Mouse (Mus musculus) CH12.LX (cell line): ENCODE measurements around the gene Cactin. TPM values are rescaled to one million over a fixed set of nuclear protein-coding genes. Genes with fewer than 3 reads are reported as not detected.

Source experiments
- DNase-seq: peaks from one replicate; pipeline ENCODE4 v3.0.0-alpha.2; 2013; ENCODE audit errors: extremely low read depth
- H3K27ac ChIP-seq: 2 replicates; pipeline ENCODE4 v1.5.1; 2012; ENCODE audit warnings: low read depth, mild to moderate bottlenecking, control low read depth, moderate library complexity; ENCODE audit not compliant: insufficient read depth
- H3K27me3 ChIP-seq: replicated peaks from 2 replicates; pipeline ENCODE3; 2012; ENCODE audit warnings: inconsistent platforms
- H3K36me3 ChIP-seq, 2 experiments: replicated peaks in 1 of 2; 2 replicates each; pipeline versions ENCODE3 to v1.6.1; 2012; ENCODE audit warnings: inconsistent platforms in 1 of 2, low read length in 1 of 2, mild to moderate bottlenecking in 1 of 2, mixed read lengths in 1 of 2, moderate library complexity in 1 of 2; ENCODE audit not compliant: control insufficient read depth in 1 of 2, insufficient read depth in 1 of 2
- H3K4me1 ChIP-seq, 2 experiments: 2 replicates each; pipeline ENCODE4 v1.6.1; 2012; ENCODE audit warnings: inconsistent platforms in 1 of 2, moderate library complexity in 1 of 2; ENCODE audit not compliant: insufficient read depth in 2 of 2, control insufficient read depth in 1 of 2
- H3K4me2 ChIP-seq: 2 replicates; pipeline ENCODE4 v1.6.1; 2012; ENCODE audit warnings: low read depth, mild to moderate bottlenecking, control low read depth; ENCODE audit not compliant: poor library complexity, insufficient read depth, severe bottlenecking
- H3K4me3 ChIP-seq, 3 experiments: fragments of 150-350 bp in 1 of 3; sonication (generic) in 1 of 3; replicated peaks in 1 of 3; 2 replicates each; pipeline versions ENCODE3 to v1.5.1; 2011 to 2012; ENCODE audit warnings: low read depth in 2 of 3, low read length in 2 of 3, mild to moderate bottlenecking in 2 of 3, moderate library complexity in 2 of 3, control low read depth in 1 of 3, improper control_type of control experiment in 1 of 3, inconsistent platforms in 1 of 3, mixed read lengths in 1 of 3; ENCODE audit not compliant: poor library complexity in 1 of 3
- H3K79me2 ChIP-seq: replicated peaks from 2 replicates; pipeline ENCODE4 v1.6.1; 2012; ENCODE audit warnings: mild to moderate bottlenecking, moderate library complexity; ENCODE audit not compliant: control insufficient read depth, poor library complexity, insufficient read depth, severe bottlenecking; ENCODE audit errors: extremely low read depth
- H3K9ac ChIP-seq: 2 replicates; pipeline ENCODE4 v1.6.1; 2012; ENCODE audit warnings: low read depth, mild to moderate bottlenecking, control low read depth, moderate library complexity; ENCODE audit not compliant: insufficient read depth
- H3K9me3 ChIP-seq: replicated peaks from 2 replicates; pipeline ENCODE3; 2012; ENCODE audit warnings: low read length, inconsistent platforms, mixed read lengths
- CHD2 ChIP-seq: IDR thresholded peaks from 2 replicates; pipeline ENCODE4 v1.6.1; 2011; ENCODE audit warnings: low read length, improper control_type of control experiment
- ELF1 ChIP-seq: IDR thresholded peaks from 2 replicates; pipeline ENCODE4 v1.6.1; 2014; ENCODE audit warnings: low read depth, mild to moderate bottlenecking, inconsistent platforms, low read length, improper control_type of control experiment
- HCFC1 ChIP-seq: IDR thresholded peaks from 2 replicates; pipeline ENCODE4 v1.6.1; 2012; ENCODE audit warnings: low read depth, mild to moderate bottlenecking, inconsistent platforms, low read length, improper control_type of control experiment
- KAT2A ChIP-seq: IDR thresholded peaks from 2 replicates; pipeline ENCODE4 v1.6.1; 2012; ENCODE audit warnings: low read length, improper control_type of control experiment, inconsistent platforms; ENCODE audit not compliant: insufficient replicate concordance
- MXI1 ChIP-seq: IDR thresholded peaks from 2 replicates; pipeline ENCODE4 v1.6.1; 2011; ENCODE audit warnings: mild to moderate bottlenecking, low read depth, low read length, improper control_type of control experiment
- MYC ChIP-seq: IDR thresholded peaks from 2 replicates; pipeline ENCODE4 v1.6.1; 2011; ENCODE audit warnings: low read depth, mild to moderate bottlenecking, improper control_type of control experiment, low read length
- NRF1 ChIP-seq: IDR thresholded peaks from 2 replicates; pipeline ENCODE4 v1.6.1; 2014; ENCODE audit warnings: low read depth, mild to moderate bottlenecking, inconsistent platforms, low read length, improper control_type of control experiment, moderate library complexity
- PAX5 ChIP-seq: IDR thresholded peaks from 2 replicates; pipeline ENCODE4 v1.6.1; 2012; ENCODE audit warnings: low read length, inconsistent platforms, mixed read lengths
- POLR2A ChIP-seq: IDR thresholded peaks from 2 replicates; pipeline ENCODE4 v1.6.1; 2011; ENCODE audit warnings: low read depth, mild to moderate bottlenecking, improper control_type of control experiment, low read length
- POLR2AphosphoS2 ChIP-seq: IDR thresholded peaks from 2 replicates; pipeline ENCODE4 v1.6.1; 2011; ENCODE audit warnings: low read depth, low read length, improper control_type of control experiment
- RAD21 ChIP-seq: IDR thresholded peaks from 2 replicates; pipeline ENCODE4 v1.6.1; 2011; ENCODE audit warnings: low read depth, mild to moderate bottlenecking, low read length, improper control_type of control experiment, moderate library complexity
- RCOR1 ChIP-seq: conservative IDR thresholded peaks from 2 replicates; pipeline ENCODE4 v1.6.1; 2012; ENCODE audit warnings: low read depth, mild to moderate bottlenecking, inconsistent platforms, low read length, improper control_type of control experiment
- SIN3A ChIP-seq: IDR thresholded peaks from 2 replicates; pipeline ENCODE4 v1.6.1; 2012; ENCODE audit warnings: low read length, improper control_type of control experiment, inconsistent platforms
- TBP ChIP-seq: conservative IDR thresholded peaks from 2 replicates; pipeline ENCODE4 v1.6.1; 2011; ENCODE audit warnings: low read depth, low read length, improper control_type of control experiment
- TCF12 ChIP-seq: IDR thresholded peaks from 2 replicates; pipeline ENCODE4 v1.6.1; 2014; ENCODE audit warnings: low read depth, mild to moderate bottlenecking, inconsistent platforms, low read length, improper control_type of control experiment
- ZKSCAN1 ChIP-seq: IDR thresholded peaks from 2 replicates; pipeline ENCODE4 v1.6.1; 2012; ENCODE audit warnings: low read depth, inconsistent platforms, low read length, improper control_type of control experiment, borderline replicate concordance
- dilution Hi-C: fragments of 300-500 bp; cut with MboI; formaldehyde crosslinking; loops from 2 replicates; pipeline ENCODE4 v1.14.3; 2020; ENCODE audit warnings: low sequenced_read_pairs; ENCODE audit not compliant: extremely low pct_unique_long_range_greater_than_20kb, extremely low pct_ligation_motif_present
- in situ Hi-C: fragments of 300-500 bp; cut with MboI; formaldehyde crosslinking; loops from 3 replicates; pipeline ENCODE4 v1.14.3; 2019; ENCODE audit warnings: low sequenced_read_pairs, low pct_ligation_motif_present, low pct_unique_long_range_greater_than_20kb, mixed read lengths
- polyA plus RNA-seq: library from polyadenylated mRNA; unstranded; fragments of >175 nt; gene quantifications from 2 replicates; pipeline ENCODE4 v1.2.1, GENCODE M21; 2012; ENCODE audit warnings: low read depth; ENCODE audit not compliant: insufficient read length
- total RNA-seq, 2 experiments: library from RNA; depleted of rRNA; stranded (reverse); fragments of 300-350 nt in 1 of 2; fragments of >200 nt in 1 of 2; gene quantifications; 2 replicates each; pipeline ENCODE4 v1.2.3; 2012 to 2014

Cactin gene
- total and polyA plus RNA-seq, 3 experiments, result 21.4 to 39.3 (median 34.6) TPM

DNA sequence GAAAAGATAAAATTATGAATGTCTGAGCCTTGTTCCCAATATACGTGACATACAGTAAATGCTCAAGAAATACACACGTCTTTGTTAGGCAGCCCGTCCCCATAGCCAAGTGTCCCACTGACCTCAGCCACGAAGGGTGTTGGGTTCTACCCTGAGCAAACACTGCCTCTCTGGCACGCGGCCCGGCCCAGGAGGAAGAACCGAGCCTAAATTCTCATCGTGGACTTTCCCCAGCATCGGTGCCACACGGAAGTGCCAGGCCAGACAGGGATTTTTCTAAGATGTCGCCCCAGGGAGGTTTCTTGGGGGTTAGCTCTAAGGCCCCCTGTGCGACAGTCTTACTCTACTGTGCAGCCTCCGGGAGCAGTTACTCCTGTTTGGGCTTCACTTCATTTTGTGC is 31.1 kb upstream of the Cactin start:
- H3K36me3 ChIP-seq, result peaks cover 0 to 5% of the 10 kb centered on the region in 2 experiments
- in situ Hi-C loops (loop anchor here (5.0 kb wide), 2 partner anchors 52 to 93 kb away; partner anchors contain the start of gene Gipc3), dilution Hi-C loops (no loop called here)
- H3K4me3 ChIP-seq, result no peak overlapping the region
- H3K9ac ChIP-seq, result no peak overlapping the region
- no peak overlapping the region for H3K4me2 ChIP-seq
- no peak overlapping the region for H3K27ac ChIP-seq
- H3K9me3 ChIP-seq, result no peaks in the 10 kb centered on the region
- peaks cover 7 to 57% of the 10 kb centered on the region in 2 experiments for H3K4me1 ChIP-seq
- peaks cover 7% of the 10 kb centered on the region for H3K27me3 ChIP-seq
- H3K79me2 ChIP-seq, result peaks cover 16% of the 10 kb centered on the region
- DNase-seq, result no peak
- TF ChIP-seq NRF1 (no peak), CHD2 (no peak)

DNA sequence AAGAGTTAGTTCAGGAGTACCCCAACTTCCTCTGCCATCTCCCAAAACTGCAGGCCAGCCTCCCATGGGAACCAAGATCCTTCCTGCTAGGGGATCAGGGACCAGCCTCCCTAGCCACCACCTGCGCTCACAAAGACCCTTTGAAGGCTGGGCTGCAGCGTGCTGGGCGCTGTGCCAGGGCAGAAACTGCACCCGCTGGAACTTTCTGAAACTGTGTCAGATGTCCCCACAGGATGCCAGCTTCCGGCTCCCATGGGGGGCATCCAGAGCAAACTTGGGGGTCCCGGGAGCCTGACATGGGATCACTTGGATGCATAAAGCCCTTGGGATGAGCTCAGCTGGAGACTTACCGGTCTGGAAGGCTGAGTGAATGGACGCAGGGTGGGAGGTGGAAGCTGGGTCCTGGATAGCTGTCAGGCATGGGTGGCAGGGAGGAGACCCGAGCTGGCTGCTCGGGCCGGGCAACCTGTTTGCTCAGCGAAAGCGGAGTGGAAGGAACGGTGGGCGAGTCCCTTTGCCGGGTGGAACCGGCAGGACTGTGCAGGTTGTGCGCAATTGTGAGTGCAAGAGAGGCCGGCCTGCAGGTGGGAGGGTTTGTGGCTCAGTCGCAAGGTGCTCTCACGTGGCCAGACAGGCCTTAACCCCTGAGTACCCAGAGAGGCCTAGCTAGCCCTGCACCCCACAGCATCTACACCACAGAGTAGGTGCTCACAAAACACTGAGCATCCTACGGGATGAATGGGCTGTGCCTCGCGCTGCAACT is 30.0 kb upstream of the Cactin start:
- TF ChIP-seq POLR2AphosphoS2, result no peak
- no peak for TF ChIP-seq POLR2A
- no peak for TF ChIP-seq HCFC1
- no peak for TF ChIP-seq PAX5
- no peak for TF ChIP-seq RAD21
- TF ChIP-seq MXI1, result no peak
- TF ChIP-seq SIN3A, result no peak
- TF ChIP-seq ELF1, result no peak
- no peak for TF ChIP-seq MYC
- no peak for TF ChIP-seq TCF12
- TF ChIP-seq TBP, result no peak
- TF ChIP-seq RCOR1, result no peak
- no peak for TF ChIP-seq ZKSCAN1
- TF ChIP-seq NRF1, result no peak
- TF ChIP-seq KAT2A, result no peak
- Histone ChIP-seq H3K9ac (no peak overlapping the region), H3K36me3 (peaks cover 0 to 15% of the 10 kb centered on the region in 2 experiments), H3K4me3 (no peak overlapping the region), H3K4me1 (peaks cover 12 to 63% of the 10 kb centered on the region in 2 experiments), H3K27ac (no peak overlapping the region), H3K79me2 (peaks cover 26% of the 10 kb centered on the region), H3K27me3 (no peaks in the 10 kb centered on the region), H3K4me2 (no peak overlapping the region), H3K9me3 (no peaks in the 10 kb centered on the region)
- no peak for DNase-seq
- dilution Hi-C loops, result no loop called here
- in situ Hi-C loops, result loop anchor here (5.0 kb wide), 1 partner anchor 51 kb away; the partner anchor contains the start of gene Gipc3
